Mouse (Mus musculus) MEL (cell line): Measurements from ENCODE around the gene Pih1d3. TPM values are rescaled to one million over a fixed set of nuclear protein-coding genes. Genes with fewer than 3 reads are reported as not detected.

ENCODE experiments used
- DNase-seq: peaks from one replicate; pipeline ENCODE4 v3.0.0; 2011; ENCODE audit warnings: low read depth, low spot score
- H3K27ac ChIP-seq: 2 replicates; pipeline ENCODE4 v1.5.1; 2012; ENCODE audit warnings: low read depth, mild to moderate bottlenecking, control low read depth, low read length, moderate library complexity; ENCODE audit not compliant: control insufficient read depth
- H3K27me3 ChIP-seq, 2 experiments: fragments of 150-350 bp in 1 of 2; sonication (generic) in 1 of 2; 2 replicates each; pipeline ENCODE4 v1.6.1; 2012; ENCODE audit warnings: low read length in 2 of 2, mild to moderate bottlenecking in 2 of 2, improper control_type of control experiment in 1 of 2, moderate library complexity in 1 of 2; ENCODE audit not compliant: insufficient read depth in 2 of 2, control insufficient read depth in 1 of 2
- H3K36me3 ChIP-seq, 2 experiments: 2 replicates each; pipeline ENCODE4 v1.6.1; 2012 to 2014; ENCODE audit warnings: low read length in 2 of 2, improper control_type of control experiment in 1 of 2, inconsistent platforms in 1 of 2, mild to moderate bottlenecking in 1 of 2; ENCODE audit not compliant: insufficient read depth in 2 of 2, control insufficient read depth in 1 of 2
- H3K4me1 ChIP-seq, 2 experiments: fragments of 150-350 bp in 1 of 2; sonication (generic) in 1 of 2; 2 replicates each; pipeline ENCODE4 v1.6.1; 2012; ENCODE audit warnings: low read length in 2 of 2, improper control_type of control experiment in 1 of 2, mild to moderate bottlenecking in 1 of 2; ENCODE audit not compliant: insufficient read depth in 2 of 2, control insufficient read depth in 1 of 2
- H3K4me3 ChIP-seq, 2 experiments: fragments of 150-350 bp in 1 of 2; sonication (generic) in 1 of 2; 2 replicates each; pipeline ENCODE4 v1.5.1; 2012; ENCODE audit warnings: low read depth in 2 of 2, low read length in 2 of 2, mild to moderate bottlenecking in 2 of 2, moderate library complexity in 2 of 2, control low read depth in 1 of 2, improper control_type of control experiment in 1 of 2; ENCODE audit not compliant: control insufficient read depth in 1 of 2, insufficient read depth in 1 of 2
- H3K79me2 ChIP-seq: 2 replicates; pipeline ENCODE4 v1.6.1; 2012; ENCODE audit warnings: mild to moderate bottlenecking, low read length, moderate library complexity; ENCODE audit not compliant: control insufficient read depth, poor library complexity, insufficient read depth
- H3K9ac ChIP-seq: 2 replicates; pipeline ENCODE4 v1.6.1; 2012; ENCODE audit warnings: low read depth, mild to moderate bottlenecking, control low read depth, low read length, moderate library complexity; ENCODE audit not compliant: control insufficient read depth, poor library complexity, severe bottlenecking
- H3K9me3 ChIP-seq: fragments of 150-350 bp; sonication (generic); replicated peaks from 2 replicates; pipeline ENCODE4 v1.6.1; 2012; ENCODE audit warnings: mild to moderate bottlenecking, low read length, improper control_type of control experiment, moderate library complexity; ENCODE audit not compliant: insufficient read depth
- CHD1 ChIP-seq: IDR thresholded peaks from 2 replicates; pipeline ENCODE4 v1.6.1; 2012; ENCODE audit warnings: low read depth, mild to moderate bottlenecking, inconsistent platforms, low read length, improper control_type of control experiment
- CHD2 ChIP-seq: IDR thresholded peaks from 2 replicates; pipeline ENCODE4 v1.6.1; 2011; ENCODE audit warnings: low read length, improper control_type of control experiment
- E2F4 ChIP-seq: IDR thresholded peaks from 2 replicates; pipeline ENCODE4 v1.6.1; 2011; ENCODE audit warnings: low read depth, low read length, improper control_type of control experiment, borderline replicate concordance
- ELF1 ChIP-seq: IDR thresholded peaks from 2 replicates; pipeline ENCODE4 v1.6.1; 2014; ENCODE audit warnings: low read depth, mild to moderate bottlenecking, inconsistent platforms, low read length, improper control_type of control experiment, moderate library complexity
- GABPA ChIP-seq: IDR thresholded peaks from 2 replicates; pipeline ENCODE4 v1.6.1; 2012; ENCODE audit warnings: low read depth, mild to moderate bottlenecking, inconsistent platforms, low read length, improper control_type of control experiment, moderate library complexity
- JUND ChIP-seq: IDR thresholded peaks from 2 replicates; pipeline ENCODE4 v1.6.1; 2011; ENCODE audit warnings: low read depth, mild to moderate bottlenecking, improper control_type of control experiment, low read length
- KAT2A ChIP-seq: conservative IDR thresholded peaks from 2 replicates; pipeline ENCODE4 v1.6.1; 2012; ENCODE audit warnings: low read depth, low read length, improper control_type of control experiment, inconsistent platforms
- MAX ChIP-seq: IDR thresholded peaks from 2 replicates; pipeline ENCODE4 v1.6.1; 2011; ENCODE audit warnings: low read length, improper control_type of control experiment
- MAZ ChIP-seq: IDR thresholded peaks from 2 replicates; pipeline ENCODE4 v1.6.1; 2012; ENCODE audit warnings: low read depth, mild to moderate bottlenecking, inconsistent platforms, low read length, improper control_type of control experiment
- MEF2A ChIP-seq: IDR thresholded peaks from 2 replicates; pipeline ENCODE4 v1.6.1; 2014; ENCODE audit warnings: low read depth, mild to moderate bottlenecking, inconsistent platforms, low read length, improper control_type of control experiment; ENCODE audit not compliant: poor library complexity, insufficient replicate concordance, severe bottlenecking; ENCODE audit errors: extremely low read depth
- MXI1 ChIP-seq: IDR thresholded peaks from 2 replicates; pipeline ENCODE4 v1.6.1; 2011; ENCODE audit warnings: mild to moderate bottlenecking, low read depth, low read length, improper control_type of control experiment
- MYB ChIP-seq: IDR thresholded peaks from 2 replicates; pipeline ENCODE4 v1.6.1; 2011; ENCODE audit warnings: mild to moderate bottlenecking, low read depth, low read length, improper control_type of control experiment
- MYC ChIP-seq: IDR thresholded peaks from 2 replicates; pipeline ENCODE4 v1.6.1; 2011; ENCODE audit warnings: low read depth, mild to moderate bottlenecking, low read length, improper control_type of control experiment, moderate library complexity
- NELFE ChIP-seq: IDR thresholded peaks from 2 replicates; pipeline ENCODE4 v1.6.1; 2011; ENCODE audit warnings: low read depth, low read length, improper control_type of control experiment
- NRF1 ChIP-seq: IDR thresholded peaks from 2 replicates; pipeline ENCODE4 v1.6.1; 2014; ENCODE audit warnings: low read depth, mild to moderate bottlenecking, inconsistent platforms, low read length, improper control_type of control experiment, moderate library complexity; ENCODE audit not compliant: poor library complexity, insufficient read depth, severe bottlenecking
- POLR2A ChIP-seq, 2 experiments: IDR thresholded peaks; 2 replicates each; pipeline ENCODE4 v1.6.1; 2011 to 2012; ENCODE audit warnings: low read length in 2 of 2, mild to moderate bottlenecking in 2 of 2, control low read depth in 1 of 2, improper control_type of control experiment in 1 of 2, low read depth in 1 of 2, moderate library complexity in 1 of 2; ENCODE audit not compliant: control insufficient read depth in 1 of 2, insufficient read depth in 1 of 2, poor library complexity in 1 of 2
- POLR2AphosphoS5 ChIP-seq: IDR thresholded peaks from 2 replicates; pipeline ENCODE4 v1.6.1; 2012; ENCODE audit warnings: low read depth, borderline replicate concordance, mild to moderate bottlenecking, inconsistent platforms, low read length, moderate library complexity, mixed read lengths
- RAD21 ChIP-seq: IDR thresholded peaks from 2 replicates; pipeline ENCODE4 v1.6.1; 2011; ENCODE audit warnings: mild to moderate bottlenecking, low read depth, low read length, improper control_type of control experiment
- RCOR1 ChIP-seq: IDR thresholded peaks from 2 replicates; pipeline ENCODE4 v1.6.1; 2012; ENCODE audit warnings: low read depth, mild to moderate bottlenecking, inconsistent platforms, low read length, improper control_type of control experiment
- SIN3A ChIP-seq: IDR thresholded peaks from 2 replicates; pipeline ENCODE4 v1.6.1; 2012; ENCODE audit warnings: low read length, improper control_type of control experiment, inconsistent platforms
- TAL1 ChIP-seq: IDR thresholded peaks from 2 replicates; pipeline ENCODE4 v1.6.1; 2012; ENCODE audit warnings: mild to moderate bottlenecking, inconsistent platforms, low read length, moderate library complexity, mixed read lengths
- TCF12 ChIP-seq: IDR thresholded peaks from 2 replicates; pipeline ENCODE4 v1.6.1; 2014; ENCODE audit warnings: low read depth, mild to moderate bottlenecking, inconsistent platforms, low read length, improper control_type of control experiment, moderate library complexity
- UBTF ChIP-seq: IDR thresholded peaks from 2 replicates; pipeline ENCODE4 v1.6.1; 2012; ENCODE audit warnings: low read depth, mild to moderate bottlenecking, inconsistent platforms, low read length, improper control_type of control experiment, moderate library complexity, borderline replicate concordance; ENCODE audit not compliant: insufficient read depth
- USF1 ChIP-seq: IDR thresholded peaks from 2 replicates; pipeline ENCODE4 v1.6.1; 2014; ENCODE audit warnings: low read depth, mild to moderate bottlenecking, inconsistent platforms, low read length, improper control_type of control experiment, moderate library complexity
- USF2 ChIP-seq, 2 experiments: IDR thresholded peaks; 2 replicates each; pipeline ENCODE4 v1.6.1; 2011 to 2012; ENCODE audit warnings: improper control_type of control experiment in 2 of 2, low read length in 2 of 2, borderline replicate concordance in 1 of 2, inconsistent platforms in 1 of 2, low read depth in 1 of 2, mild to moderate bottlenecking in 1 of 2; ENCODE audit not compliant: insufficient read depth in 1 of 2
- ZC3H11A ChIP-seq: IDR thresholded peaks from 2 replicates; pipeline ENCODE4 v1.6.1; 2012; ENCODE audit warnings: low read depth, mild to moderate bottlenecking, inconsistent platforms, low read length, improper control_type of control experiment
- ZKSCAN1 ChIP-seq: IDR thresholded peaks from 2 replicates; pipeline ENCODE4 v1.6.1; 2012; ENCODE audit warnings: low read depth, mild to moderate bottlenecking, inconsistent platforms, low read length, improper control_type of control experiment, moderate library complexity
- ZNF384 ChIP-seq: IDR thresholded peaks from 2 replicates; pipeline ENCODE4 v1.6.1; 2012; ENCODE audit warnings: low read depth, mild to moderate bottlenecking, inconsistent platforms, low read length, improper control_type of control experiment
- polyA plus RNA-seq, 2 experiments: library from polyadenylated mRNA; stranded (reverse) in 1 of 2; unstranded in 1 of 2; fragments of >175 nt in 1 of 2; fragments of >200 nt in 1 of 2; gene quantifications; 2 replicates each; pipeline versions ENCODE4 v1.2.1 to v1.2.4; 2012; ENCODE audit warnings: low replicate concordance in 2 of 2, low read depth in 1 of 2; ENCODE audit not compliant: insufficient read length in 2 of 2, insufficient read depth in 1 of 2, missing spikeins in 1 of 2
- total RNA-seq: library from RNA; depleted of rRNA; stranded (reverse); fragments of 300-350 nt; gene quantifications from 2 replicates; pipeline ENCODE4 v1.2.3, GENCODE M21; 2012

Pih1d3 gene
- total and polyA plus RNA-seq, 3 experiments: not detected

DNA sequence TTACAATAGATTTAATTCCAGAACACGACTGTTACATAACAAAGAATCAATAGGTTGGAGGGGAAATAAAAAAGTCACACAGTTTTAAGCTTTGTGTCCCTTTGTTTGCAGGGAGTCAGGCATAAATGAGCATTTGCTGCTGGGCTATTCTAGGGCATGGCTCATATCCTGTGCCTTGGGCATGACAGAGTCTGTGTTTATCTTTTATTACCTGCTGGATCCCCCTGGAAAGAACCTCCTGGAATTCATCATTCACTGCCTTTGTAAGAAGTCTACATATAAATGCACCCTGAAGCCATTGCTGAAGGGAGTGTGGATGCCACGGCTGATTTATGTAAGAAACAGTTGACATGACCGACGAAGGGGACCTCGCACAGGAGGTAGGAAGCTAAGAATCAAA lies 46.5 kb upstream of the Pih1d3 start, which contains the start of gene Lgsn:
Gene Lgsn, plus strand, starts transcription at position 301 of the 400 bp plus-strand sequence.
- H3K36me3 ChIP-seq: no peaks in the 10 kb centered on the region
- no peaks in the 10 kb centered on the region for H3K9me3 ChIP-seq
- H3K4me3 ChIP-seq: no peak within 1 kb of the TSS
- no peaks in the 10 kb centered on the region for H3K27me3 ChIP-seq
- H3K4me1 ChIP-seq: no peaks in the 10 kb centered on the region
- TF ChIP-seq E2F4 (no peak), TAL1 (no peak), MXI1 (no peak), RAD21 (no peak), KAT2A (no peak), MEF2A (no peak), USF2 (IDR thresholded peaks at IDR 0.05; ENCODE audit: borderline replicate concordance in 1 of 2, insufficient read depth in 1 of 2, low read depth in 1 of 2, low read length in 2 of 2) (no peak), UBTF (no peak), TCF12 (no peak), ZKSCAN1 (no peak), ZNF384 (no peak), SIN3A (no peak), RCOR1 (no peak), NRF1 (no peak), MAX (no peak)
- TF ChIP-seq, all 39 proteins: peak for 0
- Histone ChIP-seq H3K27ac (no peak within 1 kb of the TSS), H3K79me2 (no peaks in the 10 kb centered on the region), H3K9ac (no peak within 1 kb of the TSS)
- DNase-seq: no peak

DNA sequence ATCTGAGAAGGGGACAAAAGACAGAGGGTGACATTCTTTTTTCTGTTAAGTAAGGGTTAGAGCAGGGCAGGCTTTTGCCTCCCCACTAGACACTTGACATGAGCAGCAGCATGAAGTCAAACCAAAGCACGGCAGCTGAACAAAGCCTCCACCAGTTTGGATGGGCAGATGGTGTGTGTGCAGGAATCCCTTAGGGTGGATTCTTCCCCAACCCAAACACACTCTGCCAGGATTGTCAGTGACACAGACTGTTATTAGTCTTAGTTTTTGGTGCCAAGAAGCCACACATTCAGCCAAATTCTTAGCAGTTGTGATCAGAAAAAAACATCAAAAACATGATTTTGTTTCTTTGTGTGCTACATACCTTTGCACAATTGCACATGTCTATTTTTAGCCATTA lies 44.4 kb upstream of the Pih1d3 start:
- Histone ChIP-seq H3K27me3 (no peaks in the 10 kb centered on the region), H3K79me2 (no peaks in the 10 kb centered on the region), H3K27ac (no peak overlapping the region), H3K4me1 (no peaks in the 10 kb centered on the region), H3K9me3 (no peaks in the 10 kb centered on the region), H3K36me3 (no peaks in the 10 kb centered on the region), H3K4me3 (no peak overlapping the region), H3K9ac (no peak overlapping the region)
- TF ChIP-seq POLR2A (IDR thresholded peaks at IDR 0.05; ENCODE audit: control insufficient read depth in 1 of 2, insufficient read depth in 1 of 2, low read depth in 1 of 2, low read length in 2 of 2, poor library complexity in 1 of 2) (no peak), NELFE (no peak), JUND (no peak), KAT2A (no peak), RCOR1 (no peak), MAX (no peak), MYC (no peak), E2F4 (no peak), MEF2A (no peak), POLR2AphosphoS5 (no peak), USF1 (no peak), UBTF (no peak), MYB (no peak), ELF1 (no peak), MAZ (no peak), ZC3H11A (no peak), CHD2 (no peak), RAD21 (no peak), GABPA (no peak), CHD1 (no peak)
- no peak for DNase-seq
